Mouse (Mus musculus): ENCODE results near the gene Rce1.

DNA sequence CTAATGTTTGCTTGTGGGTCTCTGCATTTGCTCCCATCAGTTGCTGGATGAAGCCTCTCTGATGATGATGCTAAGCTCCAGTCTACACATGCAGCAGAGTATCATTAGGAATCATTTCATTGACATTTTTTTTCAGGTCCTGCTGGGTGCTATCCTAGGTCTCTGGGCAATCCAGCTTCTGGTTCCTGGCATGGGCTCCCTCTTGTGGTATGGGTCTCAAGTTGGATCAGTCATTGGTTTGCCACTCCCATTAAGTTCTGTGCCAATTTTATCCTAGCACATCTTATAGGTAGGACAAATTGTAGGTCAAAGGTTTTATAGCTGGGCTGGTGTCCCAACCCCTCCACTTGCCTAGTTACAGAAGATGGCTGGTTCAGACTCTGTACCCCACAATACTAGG, 41.4 kb upstream of the Rce1 start:
- TF ChIP-seq ZNF384 (IDR thresholded peaks at IDR 0.05; ENCODE audit: low read depth, low read length) = no peak
- TF ChIP-seq HCFC1 (IDR thresholded peaks at IDR 0.05; ENCODE audit: borderline replicate concordance, insufficient read depth, low read length) = no peak
- no peak for TF ChIP-seq ZC3H11A (IDR thresholded peaks at IDR 0.05; ENCODE audit: borderline replicate concordance, low read depth, low read length)
- TF ChIP-seq CHD2 (IDR thresholded peaks at IDR 0.05; ENCODE audit: low read depth, low read length) = no peak
- no peak for TF ChIP-seq MAFK (IDR thresholded peaks at IDR 0.05; ENCODE audit: insufficient read depth, low read depth, low read length)

All from ES-E14 (cell line).